Mouse (Mus musculus) hindbrain, postnatal 0 days (tissue): ENCODE data around the gene Asns. TPM values are rescaled to one million over a fixed set of nuclear protein-coding genes. Genes with fewer than 3 reads are reported as not detected.

Source experiments
- ATAC-seq: fragments of 200-750 bp; cut with Nextera tagmentation; 2 replicates; pipeline ENCODE4 v1.8.0; 2017; ENCODE audit warnings: mild to moderate bottlenecking, moderate TSS enrichment, moderate library complexity
- DNase-seq: peaks from one replicate; pipeline ENCODE4 v3.0.0-alpha.2; 2015; ENCODE audit warnings: low spot score
- H3K27ac ChIP-seq: fragments of 300-500 bp; sonication (generic); 2 replicates; pipeline ENCODE4 v1.5.1; 2014; ENCODE audit warnings: mild to moderate bottlenecking
- H3K27me3 ChIP-seq: fragments of 300-500 bp; sonication (generic); 2 replicates; pipeline ENCODE4 v1.6.1; 2014; ENCODE audit warnings: low read length, mixed read lengths; ENCODE audit not compliant: insufficient read depth
- H3K36me3 ChIP-seq: fragments of 300-500 bp; sonication (generic); 2 replicates; pipeline ENCODE4 v1.6.1; 2014; ENCODE audit warnings: low read length, mixed read lengths; ENCODE audit not compliant: insufficient read depth
- H3K4me1 ChIP-seq: fragments of 300-500 bp; sonication (generic); 2 replicates; pipeline ENCODE4 v1.6.1; 2014; ENCODE audit warnings: antibody characterized with exemption, low read length, mixed read lengths; ENCODE audit not compliant: insufficient read depth
- H3K4me2 ChIP-seq: fragments of 300-500 bp; sonication (generic); 2 replicates; pipeline ENCODE4 v1.6.1; 2014; ENCODE audit warnings: low read depth, mild to moderate bottlenecking, low read length, moderate library complexity, mixed read lengths
- H3K4me3 ChIP-seq: fragments of 300-500 bp; sonication (generic); 2 replicates; pipeline ENCODE4 v1.5.1; 2014; ENCODE audit warnings: low read length
- H3K9ac ChIP-seq: fragments of 300-500 bp; sonication (generic); replicated peaks from 2 replicates; pipeline ENCODE4 v1.6.1; 2014; ENCODE audit warnings: mild to moderate bottlenecking, low read length, moderate library complexity, mixed read lengths
- H3K9me3 ChIP-seq: fragments of 300-500 bp; sonication (generic); 2 replicates; pipeline ENCODE4 v1.6.1; 2016; ENCODE audit warnings: low read length, mixed read lengths
- CTCF ChIP-seq: IDR thresholded peaks from 2 replicates; pipeline ENCODE4 v1.5.1; 2016; ENCODE audit warnings: antibody characterized with exemption, control low read depth, low read depth
- WGBS: fragments of 180-500 bp; shearing (Covaris S2); extraction: QIAGEN DNeasy Blood & Tissue Kit; methylation state at CpG from one replicate; pipeline ENCODE4 v1.1.7; 2014; 5-methylcytosine and 5-hydroxymethylcytosine counted together
- polyA plus RNA-seq: library from polyadenylated mRNA; unstranded; fragments of >200 nt; fragmentation: Nextera tagmentation; extraction: Ambion mirVana; gene quantifications from 2 replicates; pipeline ENCODE4 v1.2.1, GENCODE M21; 2015
- total RNA-seq: library from RNA; depleted of rRNA; stranded (reverse); fragments of >200 nt; gene quantifications from 2 replicates; pipeline ENCODE4 v1.2.3, GENCODE M21; 2014; rRNA removed

Asns gene
- total RNA-seq (81.9 and 82.1 TPM in 2 replicates), polyA plus RNA-seq (122 and 124 TPM in 2 replicates)

- peak; percentile 92 for DNase-seq
- H3K4me3 ChIP-seq, result peak within 1 kb of the TSS; percentile 67
- no peaks in the 10 kb centered on the region for H3K36me3 ChIP-seq
- H3K4me1 ChIP-seq, result no peaks in the 10 kb centered on the region
- WGBS, result under 1% methylated on average over 51 of the region's 51 CpGs
- peak within 1 kb of the TSS; percentile 72 for H3K9ac ChIP-seq
- H3K27me3 ChIP-seq, result no peaks in the 10 kb centered on the region
- no peaks in the 10 kb centered on the region for H3K9me3 ChIP-seq
- H3K27ac ChIP-seq, result peak within 1 kb of the TSS; percentile 64; the same call in 1 of the 2 replicates
- peak within 1 kb of the TSS; percentile 81 for H3K4me2 ChIP-seq
- peak; percentile 66 for TF ChIP-seq CTCF
- ATAC-seq, result peak; percentile 96
These were observed at the start of gene Asns for GRCm38 (mm10) chr6:7692884-7693585. TSS of gene Asns (minus strand) at chr6:7693254.

- Histone ChIP-seq H3K27me3 (no peaks in the 10 kb centered on the region), H3K4me3 (no peak overlapping the region), H3K27ac (no peak overlapping the region), H3K9ac (no peak overlapping the region), H3K4me2 (no peak overlapping the region), H3K36me3 (no peaks in the 10 kb centered on the region), H3K9me3 (no peaks in the 10 kb centered on the region), H3K4me1 (no peaks in the 10 kb centered on the region)
- DNase-seq, result no peak
- no peak for ATAC-seq
- TF ChIP-seq CTCF, result no peak
- WGBS, result 72% methylated on average over 3 of the region's 3 CpGs
These were observed 48.7 kb upstream of the Asns start for GRCm38 (mm10) chr6:7741721-7742120.

- no peak for TF ChIP-seq CTCF
- 94% methylated on average over 2 of the region's 2 CpGs for WGBS
- ATAC-seq, result no peak
These were observed 44.8 kb upstream of the Asns start for GRCm38 (mm10) chr6:7737842-7738241.

GRCm38 (mm10) chr6:7732754-7733708, 40.0 kb upstream of the Asns start:
- Histone ChIP-seq H3K27me3 (no peaks in the 10 kb centered on the region), H3K4me1 (no peaks in the 10 kb centered on the region), H3K4me2 (no peak overlapping the region), H3K9ac (no peak overlapping the region), H3K36me3 (no peaks in the 10 kb centered on the region), H3K27ac (no peak overlapping the region), H3K4me3 (no peak overlapping the region), H3K9me3 (no peaks in the 10 kb centered on the region)
- WGBS, result 35% methylated on average over 12 of the region's 12 CpGs
- TF ChIP-seq CTCF, result peak; percentile 95
- DNase-seq (peak; percentile 93), ATAC-seq (peak; percentile 82)

More at GRCm38 (mm10) chr6:7737842-7738241, 44.8 kb upstream of the Asns start:
- no peak overlapping the region for H3K4me3 ChIP-seq
- no peaks in the 10 kb centered on the region for H3K9me3 ChIP-seq
- DNase-seq, result no peak
- H3K36me3 ChIP-seq, result no peaks in the 10 kb centered on the region
- H3K27ac ChIP-seq, result no peak overlapping the region
- no peaks in the 10 kb centered on the region for H3K4me1 ChIP-seq
- H3K9ac ChIP-seq, result no peak overlapping the region
- no peaks in the 10 kb centered on the region for H3K27me3 ChIP-seq
- H3K4me2 ChIP-seq, result no peak overlapping the region

GRCm38 (mm10) chr6:7732097-7732496, 39.0 kb upstream of the Asns start:
- H3K27ac ChIP-seq, result no peak overlapping the region
- no peak for TF ChIP-seq CTCF
- ATAC-seq (no peak), DNase-seq (no peak)
- no peaks in the 10 kb centered on the region for H3K4me1 ChIP-seq
- H3K9ac ChIP-seq, result no peak overlapping the region
- no peaks in the 10 kb centered on the region for H3K9me3 ChIP-seq
- H3K4me2 ChIP-seq, result no peak overlapping the region
- no peak overlapping the region for H3K4me3 ChIP-seq
- no peaks in the 10 kb centered on the region for H3K36me3 ChIP-seq
- H3K27me3 ChIP-seq, result no peaks in the 10 kb centered on the region
- 85% methylated on average over 6 of the region's 6 CpGs for WGBS

GRCm38 (mm10) chr6:7729128-7729527, 36.1 kb upstream of the Asns start:
- H3K27ac ChIP-seq, result no peak overlapping the region
- H3K9ac ChIP-seq, result no peak overlapping the region
- no peak for DNase-seq
- no peak for ATAC-seq
- no peaks in the 10 kb centered on the region for H3K27me3 ChIP-seq
- H3K4me1 ChIP-seq, result no peaks in the 10 kb centered on the region
- WGBS, result 84% methylated on average over 2 of the region's 2 CpGs
- no peak overlapping the region for H3K4me2 ChIP-seq
- no peaks in the 10 kb centered on the region for H3K36me3 ChIP-seq
- no peak for TF ChIP-seq CTCF
- H3K9me3 ChIP-seq, result no peaks in the 10 kb centered on the region
- H3K4me3 ChIP-seq, result no peak overlapping the region
